Mouse (Mus musculus) neutrophil, adult 5-6 weeks (primary cell): ENCODE results near the gene Atp6v0e2. TPM values are rescaled to one million over a fixed set of nuclear protein-coding genes. Genes with fewer than 3 reads are reported as not detected.

ENCODE experiments used
- ATAC-seq: fragments of 151-379, 151-347 bp; 2 replicates; pipeline ENCODE4 v1.8.0; 2017; ENCODE audit warnings: mild to moderate bottlenecking, moderate TSS enrichment; ENCODE audit not compliant: insufficient number of reproducible peaks, poor library complexity, low FRiP score, severe bottlenecking; ENCODE audit errors: extremely low read depth
- total RNA-seq: library from RNA; stranded (forward); fragments of 200-1000 nt; gene quantifications from 2 replicates; pipeline ENCODE4 v1.2.3, GENCODE M21; 2017

Gene Atp6v0e2
- total RNA-seq, 1 experiment from 2014 or later, result not detected

- no peak for ATAC-seq
Measured at GRCm38 (mm10) chr6:48568036-48568984, 30.9 kb downstream of the Atp6v0e2 start.

GRCm38 (mm10) chr6:48569065-48569807 lies 31.8 kb downstream of the Atp6v0e2 start:
- ATAC-seq, result no peak

- ATAC-seq, result no peak
Measured at GRCm38 (mm10) chr6:48572014-48572413, 34.6 kb downstream of the Atp6v0e2 start.

- no peak for ATAC-seq
Measured at GRCm38 (mm10) chr6:48572572-48573061, 35.2 kb downstream of the Atp6v0e2 start, which contains the start of gene Rarres2. Gene Rarres2, minus strand, starts transcription at chr6:48572789.

GRCm38 (mm10) chr6:48573280-48573679 lies 35.9 kb downstream of the Atp6v0e2 start:
- ATAC-seq, result no peak

GRCm38 (mm10) chr6:48573981-48574380 lies 36.6 kb downstream of the Atp6v0e2 start:
- ATAC-seq, result no peak

- ATAC-seq, result no peak
Measured at GRCm38 (mm10) chr6:48578736-48579135, 41.3 kb downstream of the Atp6v0e2 start.

GRCm38 (mm10) chr6:48579215-48579648 lies 41.8 kb downstream of the Atp6v0e2 start:
- ATAC-seq, result no peak

GRCm38 (mm10) chr6:48581257-48581656 lies 43.8 kb downstream of the Atp6v0e2 start:
- ATAC-seq, result no peak

GRCm38 (mm10) chr6:48582037-48582436 lies 44.6 kb downstream of the Atp6v0e2 start:
- ATAC-seq, result 0 out of 2 replicates have a peak, but pooled peaks have one; percentile 48

- ATAC-seq, result no peak
Measured at GRCm38 (mm10) chr6:48589194-48589750, 51.9 kb downstream of the Atp6v0e2 start, which contains the start of gene Gm45021. Gene Gm45021, plus strand, starts transcription at chr6:48589610.

Other genes starting within 250 kb of the Atp6v0e2 start
- 14.5 and 15.5 TPM in 2 replicates for gene Krba1, start 142.0 kb upstream of the Atp6v0e2 start, total RNA-seq
- gene Zfp467, start 91.8 kb upstream of the Atp6v0e2 start, total RNA-seq, result 4.9 and 10.8 TPM in 2 replicates
- not detected in 2 replicates for gene Sspo, start 89.4 kb upstream of the Atp6v0e2 start, total RNA-seq
- 19.8 and 30.1 TPM in 2 replicates for gene Lrrc61, start 17.2 kb downstream of the Atp6v0e2 start, total RNA-seq
- 0.37 TPM in 1 of 2 replicates, not detected in the other for gene Rarres2, start 35.2 kb downstream of the Atp6v0e2 start, total RNA-seq
- not detected in 2 replicates for gene Gm45021, start 52.0 kb downstream of the Atp6v0e2 start, total RNA-seq
- 2.9 and 3.1 TPM in 2 replicates for gene Repin1, start 56.3 kb downstream of the Atp6v0e2 start, total RNA-seq
- not detected in 2 replicates for gene Gm44965, start 56.3 kb downstream of the Atp6v0e2 start, total RNA-seq
- 1.1 and 2.6 TPM in 2 replicates for gene Zfp775, start 64.4 kb downstream of the Atp6v0e2 start, total RNA-seq
- 0.12 and 0.35 TPM in 2 replicates for gene AI854703, start 89.1 kb downstream of the Atp6v0e2 start, total RNA-seq
- gene Gimap8, start 109.6 kb downstream of the Atp6v0e2 start, total RNA-seq, result 270 and 290 TPM in 2 replicates
- gene Gimap9, start 138.5 kb downstream of the Atp6v0e2 start, total RNA-seq, result 132 and 133 TPM in 2 replicates
- 627 and 688 TPM in 2 replicates for gene Gimap4, start 146.9 kb downstream of the Atp6v0e2 start, total RNA-seq
- 892 and 934 TPM in 2 replicates for gene Gimap6, start 170.6 kb downstream of the Atp6v0e2 start, total RNA-seq
- 24.7 and 34.2 TPM in 2 replicates for gene Gm28053, start 181.0 kb downstream of the Atp6v0e2 start, total RNA-seq
- 121 TPM in 2 replicates for gene Gimap7, start 181.0 kb downstream of the Atp6v0e2 start, total RNA-seq
- gene Gimap1, start 201.4 kb downstream of the Atp6v0e2 start, total RNA-seq, result 288 and 296 TPM in 2 replicates
- 83.5 and 86.2 TPM in 2 replicates for gene Gimap5, start 208.6 kb downstream of the Atp6v0e2 start, total RNA-seq
- gene Gimap3, start 233.2 kb downstream of the Atp6v0e2 start, total RNA-seq, result 311 and 314 TPM in 2 replicates